In the genomic region with DNA sequence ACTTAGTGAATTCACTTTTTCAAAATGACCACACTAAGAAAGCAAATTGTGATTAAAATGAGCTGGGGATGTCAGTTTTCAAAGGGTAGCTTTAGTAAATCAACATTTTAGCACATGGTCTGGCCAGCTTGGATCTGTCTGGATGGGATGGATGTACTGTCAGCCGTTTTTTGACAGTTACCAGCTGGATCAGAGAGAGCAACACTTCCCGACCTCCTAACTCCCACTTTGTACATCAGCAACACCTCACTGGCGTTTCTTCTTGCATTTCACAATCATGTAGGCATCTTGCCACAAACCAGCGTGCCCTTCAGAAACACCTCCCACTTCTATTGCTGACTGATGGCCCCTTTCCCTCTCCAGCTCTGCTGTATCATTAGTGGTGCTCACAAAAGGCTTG, we compare ENCODE assay signal across 14 mouse cellular contexts. TPM values are rescaled to one million over a fixed set of nuclear protein-coding genes. Genes with fewer than 3 reads are reported as not detected.
DNase-seq lines count a peak whose midpoint lies in the region; ATAC-seq lines count a peak whose summit lies in the region.
"Had no signal": no experiment of that assay in that cellular context is flagged by ENCODE, and none has a peak within 500 bp of the region (broad histone marks: within the 10 kb centered on the region; RNA-seq: fewer than 3 reads in every experiment).

No protein-coding gene starts in this region.

- H3K27ac ChIP-seq in brown adipose tissue, adult 24 weeks (replicated peaks; ENCODE audit: low read depth, low read length) = peak overlapping the region; percentile 59
- H3K27ac ChIP-seq: hindbrain, embryonic 15.5 days; liver, embryonic 14.5 days had no signal

- H3K4me1 ChIP-seq in brown adipose tissue, adult 24 weeks (ENCODE audit: control insufficient read depth, insufficient read depth, insufficient read length, low read length) = no peaks in the 10 kb centered on the region
- H3K4me1 ChIP-seq: hindbrain, embryonic 15.5 days had no signal

- H3K4me3 ChIP-seq in brown adipose tissue, adult 24 weeks (ENCODE audit: insufficient read depth, low read depth, low read length) = no peak overlapping the region
- H3K4me3 ChIP-seq: hindbrain, embryonic 15.5 days had no signal

- no peak for ATAC-seq in monocyte, adult 5-6 weeks (replicated peaks; ENCODE audit: insufficient number of reproducible peaks, low FRiP score, low TSS enrichment, poor library complexity, severe bottlenecking)
- ATAC-seq: midbrain, embryonic 16.5 days; Patski had no signal

- DNase-seq in heart, adult 11 months = peak; percentile 96
- no peak for DNase-seq in heart, postnatal 4 days
- peak; percentile 55 to 58 for DNase-seq in heart, postnatal 10 days
- peak; percentile 67 to 73 for DNase-seq in lung, postnatal 4 days
- no peak for DNase-seq in retina, embryonic 14.5 days (ENCODE audit: low spot score)
- no peak for DNase-seq in left cerebral cortex, adult 11 months (ENCODE audit: low spot score)

- intact Hi-C loops in heart, postnatal 10 days (cut with DNase I) = no loop called here

RNA-seq across cellular contexts. Expression of a gene that starts 22.6 kb away (rescaled TPM):
- 100 to 1,000 TPM; 188 to 201 TPM for total RNA-seq in heart, postnatal 4 days (2021)
- 126 and 205 TPM in 2 replicates for polyA plus RNA-seq in brown adipose tissue, adult 24 weeks (2012; ENCODE audit: insufficient read depth, insufficient read length, missing spikeins)
- 100 to 1,000 TPM; 312 to 380 TPM for total RNA-seq in heart, postnatal 10 days (2021)
- total RNA-seq in monocyte, adult 5-6 weeks (2017) = not detected in 3 replicates

RNA-seq across cellular contexts. Expression of a gene that starts 23.8 kb away (rescaled TPM):
- total RNA-seq in heart, postnatal 4 days (2021) = under 1 TPM in 1 of 2 experiments, not detected in 1; 0.20 TPM
- not detected in 2 replicates for polyA plus RNA-seq in brown adipose tissue, adult 24 weeks (2012; ENCODE audit: insufficient read depth, insufficient read length, missing spikeins)
- total RNA-seq in heart, postnatal 10 days (2021) = not detected
- 3.7 to 8.5 TPM (median 5.7 TPM) in 3 replicates for total RNA-seq in monocyte, adult 5-6 weeks (2017)
- polyA plus RNA-seq: hindbrain, embryonic 15.5 days had no signal

RNA-seq across cellular contexts. Expression of a gene that starts 25.4 kb away (rescaled TPM):
- total RNA-seq in heart, postnatal 4 days (2021) = not detected
- polyA plus RNA-seq in brown adipose tissue, adult 24 weeks (2012; ENCODE audit: insufficient read depth, insufficient read length, missing spikeins) = not detected in 2 replicates
- total RNA-seq in heart, postnatal 10 days (2021) = not detected
- 0.10 TPM in 1 of 3 replicates, not detected in the others for total RNA-seq in monocyte, adult 5-6 weeks (2017)
- total RNA-seq: adrenal gland, postnatal 4 days had no signal

RNA-seq across cellular contexts. Expression of a gene that starts 40.7 kb away (rescaled TPM):
- 10 to 100 TPM in 1 of 2 experiments, 1 to 10 TPM in 1; 7.0 to 10.5 TPM for total RNA-seq in heart, postnatal 4 days (2021)
- not detected in 2 replicates for polyA plus RNA-seq in brown adipose tissue, adult 24 weeks (2012; ENCODE audit: insufficient read depth, insufficient read length, missing spikeins)
- 10 to 100 TPM; 11.9 to 13.2 TPM for total RNA-seq in heart, postnatal 10 days (2021)
- not detected in 3 replicates for total RNA-seq in monocyte, adult 5-6 weeks (2017)
- total RNA-seq: layer of hippocampus, postnatal 25 days had no signal
- polyA plus RNA-seq: Patski had no signal

RNA-seq across cellular contexts. Expression of a gene that starts 43.5 kb away (rescaled TPM):
- 10 to 100 TPM; 33.6 to 39.4 TPM for total RNA-seq in heart, postnatal 4 days (2021)
- polyA plus RNA-seq in brown adipose tissue, adult 24 weeks (2012; ENCODE audit: insufficient read depth, insufficient read length, missing spikeins) = 26.5 and 27.0 TPM in 2 replicates
- 10 to 100 TPM; 37.4 to 45.4 TPM for total RNA-seq in heart, postnatal 10 days (2021)
- 977 to 1,211 TPM (median 1,012 TPM) in 3 replicates for total RNA-seq in monocyte, adult 5-6 weeks (2017)

Comparison
In these comparisons a context has a peak if more than half of its experiments do, and no peak if none do; other contexts are left out.
1. DNase-seq: peak in heart, adult 11 months (single experiment), heart, postnatal 10 days (2 of 2) and lung, postnatal 4 days (2 of 2); none in heart, postnatal 4 days (single experiment), retina, embryonic 14.5 days (single experiment) and left cerebral cortex, adult 11 months (single experiment).
2. RNA of a gene that starts 22.6 kb away (total RNA-seq): 312 to 380 TPM in heart, postnatal 10 days and 188 to 201 TPM in heart, postnatal 4 days; not detected in monocyte, adult 5-6 weeks; every median in the first group is over 100 times any median in the second.